Mouse (Mus musculus) lung, postnatal 0 days (tissue): ENCODE results near the gene Sap30l. TPM values are rescaled to one million over a fixed set of nuclear protein-coding genes. Genes with fewer than 3 reads are reported as not detected.

Experiments used
- ATAC-seq: fragments of 200-750 bp; cut with Nextera tagmentation; 2 replicates; pipeline ENCODE4 v1.8.0; 2017; ENCODE audit warnings: moderate library complexity
- DNase-seq: peaks from one replicate; pipeline ENCODE4 v3.0.0-alpha.2; 2016; ENCODE audit warnings: low spot score
- H3K27ac ChIP-seq: fragments of 300-500 bp; sonication (generic); 2 replicates; pipeline ENCODE4 v1.5.1; 2014; ENCODE audit warnings: antibody characterized with exemption, mild to moderate bottlenecking, low read length, mixed read lengths
- H3K27me3 ChIP-seq: fragments of 300-500 bp; sonication (generic); replicated peaks from 2 replicates; pipeline ENCODE4 v1.6.1; 2014; ENCODE audit warnings: low read length, mixed read lengths; ENCODE audit not compliant: insufficient read depth
- H3K36me3 ChIP-seq: fragments of 300-500 bp; sonication (generic); 2 replicates; pipeline ENCODE4 v1.6.1; 2014; ENCODE audit warnings: low read length, mixed read lengths; ENCODE audit not compliant: insufficient read depth
- H3K4me1 ChIP-seq: fragments of 300-500 bp; sonication (generic); 2 replicates; pipeline ENCODE4 v1.6.1; 2014; ENCODE audit warnings: antibody characterized with exemption, low read depth, low read length, mixed read lengths; ENCODE audit not compliant: insufficient read depth
- H3K4me2 ChIP-seq: fragments of 300-500 bp; sonication (generic); replicated peaks from 2 replicates; pipeline ENCODE4 v1.6.1; 2014; ENCODE audit warnings: low read depth, mild to moderate bottlenecking, low read length, moderate library complexity, mixed read lengths
- H3K4me3 ChIP-seq: fragments of 300-500 bp; sonication (generic); 2 replicates; pipeline ENCODE4 v1.5.1; 2014; ENCODE audit warnings: low read depth, low read length
- H3K9ac ChIP-seq: fragments of 300-500 bp; sonication (generic); replicated peaks from 2 replicates; pipeline ENCODE4 v1.6.1; 2014; ENCODE audit warnings: low read depth, mild to moderate bottlenecking
- H3K9me3 ChIP-seq: fragments of 300-500 bp; sonication (generic); 2 replicates; pipeline ENCODE4 v1.6.1; 2016; ENCODE audit warnings: low read length, mixed read lengths
- CTCF ChIP-seq: IDR thresholded peaks from 2 replicates; pipeline ENCODE4 v1.5.1; 2016; ENCODE audit warnings: antibody characterized with exemption, mild to moderate bottlenecking
- EP300 ChIP-seq: IDR thresholded peaks from 2 replicates; pipeline ENCODE4 v1.6.1; 2016; ENCODE audit warnings: antibody characterized with exemption, mild to moderate bottlenecking, control low read depth
- WGBS: fragments of 180-500 bp; shearing (Covaris S2); extraction: QIAGEN DNeasy Blood & Tissue Kit; methylation state at CpG from one replicate; pipeline ENCODE4 v1.1.7; 2014; 5-methylcytosine and 5-hydroxymethylcytosine counted together
- polyA plus RNA-seq: library from polyadenylated mRNA; unstranded; fragments of >200 nt; fragmentation: Nextera tagmentation; extraction: Ambion mirVana; gene quantifications from 2 replicates; pipeline ENCODE4 v1.2.1, GENCODE M21; 2015

Gene Sap30l
- polyA plus RNA-seq, 1 experiment from 2014 or later, result 16.7 TPM

DNA sequence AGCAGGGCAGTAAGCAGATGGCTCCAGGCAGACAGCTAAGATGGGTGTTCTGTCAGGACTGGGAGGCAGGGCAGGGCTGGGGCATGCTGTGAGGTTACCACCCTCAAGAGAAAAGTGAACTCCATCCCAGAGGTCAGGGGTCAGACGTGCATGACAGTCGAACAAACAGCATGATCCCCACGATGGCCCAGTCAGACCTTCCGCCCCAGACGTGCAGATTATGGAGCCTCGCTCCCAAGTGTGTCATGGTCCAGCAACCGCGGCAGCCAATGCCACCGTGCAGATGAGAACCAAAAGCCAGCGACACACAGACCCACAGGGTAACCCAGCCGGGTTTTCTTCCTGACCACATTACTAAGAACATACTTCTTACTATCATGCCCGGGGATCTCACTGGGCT is 34.8 kb upstream of the Sap30l start:
- 61% methylated on average over 12 of the region's 12 CpGs for WGBS
- H3K4me2 ChIP-seq, result no peak overlapping the region
- no peak for TF ChIP-seq CTCF
- no peak for TF ChIP-seq EP300
- H3K27ac ChIP-seq, result no peak overlapping the region
- H3K4me3 ChIP-seq, result no peak overlapping the region
- ATAC-seq (no peak), DNase-seq (no peak)
- H3K9ac ChIP-seq, result no peak overlapping the region
- H3K27me3 ChIP-seq, result no peaks in the 10 kb centered on the region
- H3K4me1 ChIP-seq, result no peaks in the 10 kb centered on the region
- H3K36me3 ChIP-seq, result no peaks in the 10 kb centered on the region
- no peaks in the 10 kb centered on the region for H3K9me3 ChIP-seq

DNA sequence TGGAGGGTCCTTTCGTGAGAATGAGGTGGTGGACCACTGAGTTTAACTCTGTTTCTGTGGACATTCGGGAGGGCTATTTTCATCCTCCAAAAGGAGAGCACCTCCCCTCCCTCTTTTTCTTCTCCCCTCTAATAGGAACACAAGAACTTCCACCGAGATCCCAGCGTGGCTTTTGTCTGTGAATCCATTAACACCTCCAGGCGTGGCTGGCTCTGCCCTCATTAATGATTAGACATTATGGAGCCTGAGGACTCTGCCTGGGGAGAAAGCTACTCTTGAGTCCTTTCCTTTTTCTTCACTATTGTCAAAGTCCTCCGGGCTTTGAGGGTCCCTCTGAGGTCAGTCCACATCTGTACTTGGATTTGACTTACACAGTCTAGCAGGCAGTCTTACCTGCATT is 34.3 kb upstream of the Sap30l start:
- ATAC-seq (no peak), DNase-seq (no peak)
- WGBS, result 59% methylated on average over 6 of the region's 6 CpGs
- Histone ChIP-seq H3K27me3 (no peaks in the 10 kb centered on the region), H3K4me3 (no peak overlapping the region), H3K9ac (no peak overlapping the region), H3K4me1 (no peaks in the 10 kb centered on the region), H3K4me2 (no peak overlapping the region), H3K27ac (no peak overlapping the region), H3K9me3 (no peaks in the 10 kb centered on the region), H3K36me3 (no peaks in the 10 kb centered on the region)
- TF ChIP-seq EP300, result no peak
- no peak for TF ChIP-seq CTCF

DNA sequence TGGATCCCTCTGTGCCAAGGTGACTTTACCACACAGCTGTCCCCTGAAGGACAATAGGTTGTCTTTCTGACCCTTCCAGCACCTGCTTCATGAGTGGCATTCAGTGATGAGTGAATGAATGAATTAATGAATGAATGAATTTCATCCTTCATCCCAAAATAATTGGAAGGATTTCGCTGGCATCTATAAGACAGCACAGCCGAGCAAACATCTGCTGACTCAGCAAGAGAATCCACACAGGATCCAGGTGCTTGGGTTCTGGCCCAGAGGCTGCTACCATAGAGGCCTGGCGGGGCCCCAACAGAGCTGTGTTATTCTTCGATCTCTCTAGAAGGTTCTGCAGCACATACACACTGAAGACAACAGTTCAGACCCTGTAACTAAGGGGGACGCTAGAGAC is 30.7 kb upstream of the Sap30l start:
- ATAC-seq (no peak), DNase-seq (no peak)
- 88% methylated on average over 5 of the region's 5 CpGs for WGBS
- Histone ChIP-seq H3K9ac (no peak overlapping the region), H3K9me3 (no peaks in the 10 kb centered on the region), H3K27ac (no peak overlapping the region), H3K4me1 (no peaks in the 10 kb centered on the region), H3K36me3 (no peaks in the 10 kb centered on the region), H3K4me2 (no peak overlapping the region), H3K4me3 (no peak overlapping the region), H3K27me3 (no peaks in the 10 kb centered on the region)
- TF ChIP-seq CTCF, result no peak
- no peak for TF ChIP-seq EP300

DNA sequence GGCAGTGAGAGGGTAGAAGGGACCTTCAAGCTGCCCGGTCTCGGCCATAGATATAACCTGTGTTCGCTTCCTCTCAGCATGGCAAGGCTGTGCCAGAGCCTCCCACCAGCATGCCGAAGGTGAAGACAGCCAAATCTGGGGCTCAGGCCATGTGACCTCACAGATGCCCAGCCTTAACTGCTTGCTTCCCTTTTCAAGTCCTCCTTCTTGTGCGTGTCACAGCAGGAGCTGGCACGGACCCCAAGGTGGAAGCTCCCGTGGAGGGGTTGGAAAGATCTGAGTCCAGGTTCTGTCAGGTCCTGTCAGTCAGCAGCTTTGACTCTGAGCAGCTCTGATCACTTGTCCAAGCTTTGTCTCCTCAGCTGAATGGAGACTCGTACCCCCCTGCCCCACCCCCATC is 29.8 kb upstream of the Sap30l start:
- Histone ChIP-seq H3K4me3 (no peak overlapping the region), H3K27me3 (no peaks in the 10 kb centered on the region), H3K36me3 (no peaks in the 10 kb centered on the region), H3K4me2 (no peak overlapping the region), H3K4me1 (no peaks in the 10 kb centered on the region), H3K9ac (no peak overlapping the region), H3K27ac (no peak overlapping the region), H3K9me3 (no peaks in the 10 kb centered on the region)
- no peak for ATAC-seq
- DNase-seq, result no peak
- TF ChIP-seq CTCF (no peak), EP300 (no peak)
- WGBS, result 90% methylated on average over 7 of the region's 8 CpGs

DNA sequence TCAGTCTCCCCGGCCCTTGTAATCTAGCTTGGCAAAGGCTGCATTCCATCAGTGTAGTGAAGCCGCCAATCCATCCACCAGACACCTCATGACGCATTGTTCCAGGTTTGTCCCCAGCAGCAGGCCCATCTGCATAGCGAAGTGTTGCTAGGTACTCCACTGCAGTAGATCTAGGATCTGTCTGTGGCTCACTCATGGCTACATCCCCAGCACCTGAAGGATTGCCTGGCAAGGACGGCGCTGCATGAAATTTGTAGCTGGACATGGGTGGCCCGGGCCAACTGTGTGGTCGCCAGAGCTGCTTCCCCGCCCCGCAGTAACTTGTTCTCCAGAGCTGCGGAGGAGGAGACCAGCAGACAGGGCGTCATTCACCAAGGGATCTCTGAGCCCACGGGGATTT is 28.0 kb upstream of the Sap30l start:
- ATAC-seq (no peak), DNase-seq (no peak)
- no peak overlapping the region for H3K27ac ChIP-seq
- H3K36me3 ChIP-seq, result no peaks in the 10 kb centered on the region
- no peaks in the 10 kb centered on the region for H3K27me3 ChIP-seq
- H3K4me2 ChIP-seq, result no peak overlapping the region
- no peak overlapping the region for H3K4me3 ChIP-seq
- H3K4me1 ChIP-seq, result no peaks in the 10 kb centered on the region
- WGBS, result 38% methylated on average over 13 of the region's 13 CpGs
- no peaks in the 10 kb centered on the region for H3K9me3 ChIP-seq
- TF ChIP-seq CTCF (no peak), EP300 (no peak)
- H3K9ac ChIP-seq, result no peak overlapping the region

DNA sequence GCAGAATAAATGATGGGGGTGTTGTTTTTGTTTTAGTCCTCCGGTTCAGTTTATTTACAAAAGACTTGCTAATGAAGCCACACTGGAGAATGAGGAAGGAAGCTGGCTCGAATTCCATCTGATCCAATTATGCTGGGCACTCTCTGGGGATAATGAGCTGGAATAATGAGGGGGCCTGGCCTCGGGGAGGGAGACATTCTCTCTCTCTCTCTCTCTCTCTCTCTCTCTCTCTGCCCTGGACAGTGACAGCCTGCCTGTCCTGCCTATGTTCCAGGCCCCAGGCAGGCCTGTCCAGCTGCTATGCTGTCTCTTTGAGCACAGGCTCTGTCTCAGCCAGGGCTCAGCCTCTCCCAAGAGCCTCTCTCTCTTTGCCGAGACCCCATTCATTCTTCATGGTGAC is 27.5 kb upstream of the Sap30l start:
- Histone ChIP-seq H3K9ac (no peak overlapping the region), H3K4me3 (no peak overlapping the region), H3K4me2 (no peak overlapping the region), H3K27me3 (no peaks in the 10 kb centered on the region), H3K36me3 (no peaks in the 10 kb centered on the region), H3K4me1 (no peaks in the 10 kb centered on the region), H3K27ac (no peak overlapping the region), H3K9me3 (no peaks in the 10 kb centered on the region)
- DNase-seq (no peak), ATAC-seq (no peak)
- TF ChIP-seq EP300 (no peak), CTCF (no peak)
- 20% methylated on average over 4 of the region's 4 CpGs for WGBS

DNA sequence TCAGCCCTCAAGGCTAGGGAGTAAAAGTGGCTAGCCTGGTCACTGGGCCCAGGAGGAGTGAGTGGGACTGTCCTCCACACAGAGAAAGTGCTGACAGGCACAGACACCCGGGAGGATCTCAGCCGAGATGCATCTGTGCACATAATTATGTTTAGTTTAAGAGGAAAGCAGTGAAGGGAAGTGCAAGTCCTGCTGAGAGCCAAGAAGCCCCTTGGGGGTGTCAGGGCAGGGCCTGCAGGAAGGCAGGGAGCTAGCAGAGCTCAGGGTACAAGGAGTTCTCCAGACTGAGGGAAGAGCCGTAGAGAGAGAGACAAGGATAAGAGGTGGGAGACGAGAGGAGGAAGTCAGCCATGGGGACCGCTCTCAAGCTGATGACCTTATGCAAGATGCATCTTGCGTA is 25.6 kb upstream of the Sap30l start:
- no peak overlapping the region for H3K9ac ChIP-seq
- H3K27me3 ChIP-seq, result no peaks in the 10 kb centered on the region
- ATAC-seq (no peak), DNase-seq (no peak)
- TF ChIP-seq CTCF, result no peak
- TF ChIP-seq EP300, result no peak
- H3K4me3 ChIP-seq, result no peak overlapping the region
- no peaks in the 10 kb centered on the region for H3K4me1 ChIP-seq
- no peaks in the 10 kb centered on the region for H3K9me3 ChIP-seq
- no peaks in the 10 kb centered on the region for H3K36me3 ChIP-seq
- 63% methylated on average over 6 of the region's 6 CpGs for whole genome bisulfite sequencing
- no peak overlapping the region for H3K27ac ChIP-seq
- H3K4me2 ChIP-seq, result no peak overlapping the region
